Mouse (Mus musculus) layer of hippocampus, adult 9-10 months (tissue): ENCODE data around the gene Gng13.
"Not testable (repeated sequence)": the region's sequence is repeated elsewhere in the genome, so short reads cannot be mapped to it uniquely, and the experiment has no call there.

Experiments
- DNase-seq: peaks from one replicate; pipeline ENCODE4 v3.0.0; 2022; ENCODE audit warnings: low spot score

The Gng13 gene

GRCm38 (mm10) chr17:25735246-25735645 is 18.3 kb downstream of the Gng13 start:
- DNase-seq, result no peak

- no peak for DNase-seq
Measured at GRCm38 (mm10) chr17:25735745-25736144, 18.8 kb downstream of the Gng13 start, which contains the start of gene Mslnl. Gene Mslnl (plus strand): TSS chr17:25736042.

- DNase-seq, result no peak
Measured at GRCm38 (mm10) chr17:25738861-25739260, 21.9 kb downstream of the Gng13 start.

GRCm38 (mm10) chr17:25741471-25741870 is 24.5 kb downstream of the Gng13 start:
- DNase-seq, result not testable (repeated sequence)

- DNase-seq, result no peak
Measured at GRCm38 (mm10) chr17:25743831-25744230, 26.9 kb downstream of the Gng13 start.

- DNase-seq, result no peak
Measured at GRCm38 (mm10) chr17:25744311-25744710, 27.3 kb downstream of the Gng13 start.

GRCm38 (mm10) chr17:25748238-25748637 is 31.3 kb downstream of the Gng13 start:
- DNase-seq, result no peak

- DNase-seq, result no peak
Measured at GRCm38 (mm10) chr17:25749314-25749713, 32.3 kb downstream of the Gng13 start.

GRCm38 (mm10) chr17:25751446-25751845 is 34.5 kb downstream of the Gng13 start:
- DNase-seq, result no peak

- DNase-seq, result no peak
Measured at GRCm38 (mm10) chr17:25754241-25754640, 37.3 kb downstream of the Gng13 start, which contains the start of gene Msln. Gene Msln (minus strand): TSS chr17:25754378.

- no peak for DNase-seq
Measured at GRCm38 (mm10) chr17:25755086-25755485, 38.1 kb downstream of the Gng13 start.

GRCm38 (mm10) chr17:25755627-25756377 is 38.8 kb downstream of the Gng13 start:
- no peak for DNase-seq

GRCm38 (mm10) chr17:25756378-25757242 is 39.6 kb downstream of the Gng13 start:
- DNase-seq, result no peak

GRCm38 (mm10) chr17:25757691-25758090 is 40.7 kb downstream of the Gng13 start:
- no peak for DNase-seq

GRCm38 (mm10) chr17:25760148-25760547 is 43.2 kb downstream of the Gng13 start:
- no peak for DNase-seq

- peak; percentile 42 for DNase-seq
Measured at GRCm38 (mm10) chr17:25761561-25761970, 44.6 kb downstream of the Gng13 start.

GRCm38 (mm10) chr17:25762591-25762990 is 45.6 kb downstream of the Gng13 start:
- DNase-seq, result no peak

GRCm38 (mm10) chr17:25765886-25766285 is 48.9 kb downstream of the Gng13 start:
- DNase-seq, result no peak
